ENCODE assay signal across 8 mouse cellular contexts in the genomic region with DNA sequence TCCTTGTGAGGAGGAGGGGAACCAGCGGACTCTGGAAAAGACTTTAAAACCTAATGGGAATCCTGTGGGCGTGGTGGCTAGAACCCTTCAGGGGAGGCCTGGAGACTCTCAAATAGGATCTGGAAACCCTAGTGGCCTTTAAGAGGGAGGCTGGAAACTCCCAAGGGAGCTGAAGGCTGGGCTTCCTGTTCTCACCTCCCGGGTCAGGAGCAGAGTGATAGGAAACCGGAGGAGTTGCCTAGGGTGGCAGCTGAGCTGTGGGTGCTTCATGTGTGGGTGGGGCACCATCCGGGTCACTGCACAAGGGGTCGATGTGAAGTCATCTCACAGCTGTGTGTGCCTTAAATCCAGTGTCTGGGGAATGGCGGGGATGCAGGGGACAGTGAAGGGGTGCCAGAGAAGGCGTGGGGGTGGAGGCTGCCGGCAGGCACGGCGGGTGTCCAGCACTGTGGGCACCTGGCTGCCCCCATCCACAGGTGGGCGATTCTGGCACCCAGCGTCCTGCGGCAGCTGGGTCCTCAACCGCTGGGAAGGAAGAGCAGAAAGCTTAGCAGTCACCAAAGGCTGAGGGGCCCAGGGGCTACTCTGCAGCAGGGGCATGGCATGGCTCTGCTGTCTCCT. TPM values are rescaled to one million over a fixed set of nuclear protein-coding genes. Genes with fewer than 3 reads are reported as not detected.
DNase-seq lines count a peak whose midpoint lies in the region; ATAC-seq and TF ChIP-seq lines count a peak whose summit lies in the region.

No protein-coding gene starts in this region.

- no peak overlapping the region for H3K4me3 ChIP-seq in lung, embryonic 14.5 days (ENCODE audit: low read depth, low read length)
- H3K4me3 ChIP-seq in embryonic facial prominence, embryonic 13.5 days: no peak overlapping the region

- WGBS in lung, embryonic 14.5 days: 15% methylated on average over 15 of the region's 15 CpGs
- WGBS in embryonic facial prominence, embryonic 13.5 days: 21% methylated on average over 15 of the region's 15 CpGs

- peak overlapping the region; percentile 23; the same call in 1 of the 2 replicates for H3K9ac ChIP-seq in lung, embryonic 14.5 days
- H3K9ac ChIP-seq in embryonic facial prominence, embryonic 13.5 days: peak overlapping the region; percentile 47; the same call in 1 of the 2 replicates

- no peaks in the 10 kb centered on the region for H3K27me3 ChIP-seq in lung, embryonic 14.5 days (ENCODE audit: insufficient read depth, low read length)
- H3K27me3 ChIP-seq in embryonic facial prominence, embryonic 13.5 days: no peaks in the 10 kb centered on the region

- TF ChIP-seq CTCF in lung, embryonic 14.5 days (IDR thresholded peaks at IDR 0.05; ENCODE audit: low read depth): no peak

- peak; percentile 54 for DNase-seq in lung, embryonic 14.5 days
- no peak for DNase-seq in lung, postnatal 14 days
- DNase-seq in kidney, adult 8-10 months: peak; percentile 63 to 66
- peak; percentile 51 to 76 for DNase-seq in lung, postnatal 4 days
- no peak for DNase-seq in left cerebral cortex, adult 8-10 months (ENCODE audit: low spot score in 2 of 2)
- no peak for DNase-seq in ovary, postnatal 14 days (ENCODE audit: low spot score)
- no peak for DNase-seq in T-cell, adult 2 months (ENCODE audit: low spot score)

- H3K27ac ChIP-seq in lung, embryonic 14.5 days (ENCODE audit: low read depth): peak overlapping the region; percentile 81
- H3K27ac ChIP-seq in embryonic facial prominence, embryonic 13.5 days: peak overlapping the region; percentile 44; the same call in 1 of the 2 replicates

- H3K4me1 ChIP-seq in lung, embryonic 14.5 days (ENCODE audit: insufficient read depth): peaks cover 27% of the 10 kb centered on the region
- peaks cover 28% of the 10 kb centered on the region for H3K4me1 ChIP-seq in embryonic facial prominence, embryonic 13.5 days

- ATAC-seq in lung, embryonic 14.5 days (ENCODE audit: insufficient read depth): no peak
- no peak for ATAC-seq in embryonic facial prominence, embryonic 13.5 days (ENCODE audit: insufficient number of reproducible peaks, insufficient read depth, low FRiP score, low TSS enrichment, low read depth)

- H3K9me3 ChIP-seq in lung, embryonic 14.5 days (ENCODE audit: low read depth, low read length): no peaks in the 10 kb centered on the region
- no peaks in the 10 kb centered on the region for H3K9me3 ChIP-seq in embryonic facial prominence, embryonic 13.5 days

- H3K36me3 ChIP-seq in lung, embryonic 14.5 days (ENCODE audit: insufficient read depth): peaks cover 22% of the 10 kb centered on the region
- peaks cover 21% of the 10 kb centered on the region for H3K36me3 ChIP-seq in embryonic facial prominence, embryonic 13.5 days

- peak overlapping the region; percentile 37 for H3K4me2 ChIP-seq in lung, embryonic 14.5 days
- H3K4me2 ChIP-seq in embryonic facial prominence, embryonic 13.5 days: 0 out of 2 replicates have a peak overlapping the region, but pooled peaks have one; percentile 16

RNA-seq across cellular contexts. Expression of a gene that starts 10.1 kb away (rescaled TPM):
- polyA plus RNA-seq in lung, embryonic 14.5 days (2014; fragmentation: Nextera tagmentation; extraction: Ambion mirVana): 7.6 and 9.6 TPM in 2 replicates
- 22.4 and 23.5 TPM in 2 replicates for polyA plus RNA-seq in embryonic facial prominence, embryonic 13.5 days (2015; fragmentation: Nextera tagmentation; extraction: Ambion mirVana)
- 10 to 100 TPM; 28.0 to 37.8 (median 31.0) TPM for total RNA-seq in left cerebral cortex, adult 8-10 months (2022)

RNA-seq across cellular contexts. Expression of a gene that starts 12.2 kb away (rescaled TPM):
- polyA plus RNA-seq in lung, embryonic 14.5 days (2014; fragmentation: Nextera tagmentation; extraction: Ambion mirVana): 2.4 and 3.1 TPM in 2 replicates
- 2.2 and 3.0 TPM in 2 replicates for polyA plus RNA-seq in embryonic facial prominence, embryonic 13.5 days (2015; fragmentation: Nextera tagmentation; extraction: Ambion mirVana)
- 10 to 100 TPM; 51.0 to 61.5 (median 60.0) TPM for total RNA-seq in left cerebral cortex, adult 8-10 months (2022)

RNA-seq across cellular contexts. Expression of a gene that starts 13.6 kb away (rescaled TPM):
- polyA plus RNA-seq in lung, embryonic 14.5 days (2014; fragmentation: Nextera tagmentation; extraction: Ambion mirVana): 123 and 135 TPM in 2 replicates
- polyA plus RNA-seq in embryonic facial prominence, embryonic 13.5 days (2015; fragmentation: Nextera tagmentation; extraction: Ambion mirVana): 47.3 and 52.2 TPM in 2 replicates
- total RNA-seq in left cerebral cortex, adult 8-10 months (2022): 10 to 100 TPM in 2 of 4 experiments, 1 to 10 TPM in 2; 7.0 to 11.7 (median 9.6) TPM

RNA-seq across cellular contexts. Expression of a gene that starts 27.5 kb away (rescaled TPM):
- polyA plus RNA-seq in lung, embryonic 14.5 days (2014; fragmentation: Nextera tagmentation; extraction: Ambion mirVana): 1.0 TPM in 2 replicates
- 0.77 and 1.1 TPM in 2 replicates for polyA plus RNA-seq in embryonic facial prominence, embryonic 13.5 days (2015; fragmentation: Nextera tagmentation; extraction: Ambion mirVana)
- not detected for total RNA-seq in left cerebral cortex, adult 8-10 months (2022)

RNA-seq across cellular contexts. Expression of a gene that starts 29.0 kb away (rescaled TPM):
- 101 and 111 TPM in 2 replicates for polyA plus RNA-seq in lung, embryonic 14.5 days (2014; fragmentation: Nextera tagmentation; extraction: Ambion mirVana)
- 109 and 113 TPM in 2 replicates for polyA plus RNA-seq in embryonic facial prominence, embryonic 13.5 days (2015; fragmentation: Nextera tagmentation; extraction: Ambion mirVana)
- 10 to 100 TPM; 59.4 to 75.0 (median 64.0) TPM for total RNA-seq in left cerebral cortex, adult 8-10 months (2022)

Comparison
In these comparisons a context has a peak if more than half of its experiments do, and no peak if none do; other contexts are left out.
1. DNase-seq: peak in lung, embryonic 14.5 days (single experiment), kidney, adult 8-10 months (2 of 2) and lung, postnatal 4 days (2 of 2); none in lung, postnatal 14 days (single experiment), left cerebral cortex, adult 8-10 months (0 of 2), ovary, postnatal 14 days (single experiment) and T-cell, adult 2 months (single experiment).